Mouse (Mus musculus): ENCODE measurements at regions not wholly inside any gene's neighbourhood (a gene's known extent, or its start where the extent isn't known, plus 50 kb on each side); places are given as distances from the start of the nearest gene placed in this dataset.

- no peak for DNase-seq (ENCODE audit: extremely low spot score)
Observed at GRCm38 (mm10) chr15:60111046-60111445, 94.6 kb upstream of the 4933412E24Rik start.

GRCm38 (mm10) chr15:60104126-60104525 lies 87.7 kb upstream of the 4933412E24Rik start:
- DNase-seq (ENCODE audit: extremely low spot score): no peak

GRCm38 (mm10) chr15:60101485-60102280 lies 85.3 kb upstream of the 4933412E24Rik start:
- no peak for DNase-seq (ENCODE audit: extremely low spot score)

- DNase-seq (ENCODE audit: extremely low spot score): peak; percentile 57
Observed at GRCm38 (mm10) chr15:60097141-60097540, 80.7 kb upstream of the 4933412E24Rik start.

GRCm38 (mm10) chr15:60096131-60096530 lies 79.7 kb upstream of the 4933412E24Rik start:
- DNase-seq (ENCODE audit: extremely low spot score): no peak

GRCm38 (mm10) chr15:60089921-60090320 lies 73.5 kb upstream of the 4933412E24Rik start:
- no peak for DNase-seq (ENCODE audit: extremely low spot score)

GRCm38 (mm10) chr15:60088964-60089899 lies 72.8 kb upstream of the 4933412E24Rik start:
- no peak for DNase-seq (ENCODE audit: extremely low spot score)
